Mouse (Mus musculus): Measurements from ENCODE around the gene Dtnbp1. TPM values are rescaled to one million over a fixed set of nuclear protein-coding genes. Genes with fewer than 3 reads are reported as not detected.

Gene Dtnbp1
- total RNA-seq (2021), result 10 to 100 TPM; 52.0 to 98.8 TPM
- long read RNA-seq, experiment 1, transcript Dtnbp1-201 (10 exons, 1,362 nt), result major isoform, 103 of 127 reads
- long read RNA-seq, experiment 1, partial matches to known transcripts, result 3 of 127 reads
- long read RNA-seq, experiment 1, other reads (novel, unspliced or antisense), result 21 of 127 reads
- long read RNA-seq, experiment 2, transcript Dtnbp1-201 (10 exons, 1,362 nt), result major isoform, 155 of 194 reads
- long read RNA-seq, experiment 2, partial matches to known transcripts, result 7 of 194 reads
- long read RNA-seq, experiment 2, other reads (novel, unspliced or antisense), result 29 of 194 reads

DNA sequence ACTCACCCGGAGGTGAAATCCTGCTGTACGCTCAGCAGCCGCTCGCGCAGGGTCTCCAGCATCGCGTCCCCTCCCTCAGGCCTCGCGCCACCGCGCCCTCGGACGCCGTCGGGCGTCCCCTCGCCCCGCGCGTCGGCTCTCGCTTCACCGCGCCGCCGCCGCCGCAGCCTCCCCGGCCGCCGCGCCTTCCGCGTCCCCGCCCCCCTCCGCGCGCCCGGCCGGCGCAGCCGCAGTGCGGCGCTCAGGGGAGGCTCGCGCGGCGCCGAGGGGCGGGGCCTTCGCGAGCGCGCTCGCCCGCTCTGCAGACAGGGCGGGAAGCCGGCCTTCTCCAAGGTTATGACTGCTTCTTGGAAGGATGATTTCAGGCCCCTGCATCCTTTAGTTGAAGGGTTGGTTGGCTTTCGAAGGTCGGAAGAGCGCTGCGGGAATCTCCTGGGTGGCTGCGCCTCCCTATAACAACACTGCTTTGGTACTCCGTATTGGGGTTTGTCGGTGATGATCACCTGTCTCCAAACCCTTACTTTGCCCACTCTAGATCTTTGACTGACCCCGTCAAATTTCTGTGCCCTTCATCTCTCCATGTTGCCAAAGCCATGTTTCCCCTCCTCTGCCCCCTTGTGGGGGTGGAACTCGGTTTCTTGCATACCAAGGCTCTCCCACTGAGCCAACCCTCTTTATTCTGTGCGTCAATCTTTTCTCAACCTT lies at the start of gene Dtnbp1:
Gene Dtnbp1, minus strand, starts transcription at position 237 of the 705 bp plus-strand sequence.
- DNase-seq (ENCODE audit: low spot score in 2 of 2), result peak; percentile 81 to 89

GRCm38 (mm10) chr13:45049261-45050020 lies 47.5 kb upstream of the Dtnbp1 start:
- DNase-seq (ENCODE audit: low spot score in 2 of 2), result no peak

- no peak for DNase-seq (ENCODE audit: low spot score in 2 of 2)
Observed at GRCm38 (mm10) chr13:45043466-45043865, 41.5 kb upstream of the Dtnbp1 start.

- DNase-seq (ENCODE audit: low spot score in 2 of 2), result no peak
Observed at GRCm38 (mm10) chr13:45040741-45041140, 38.8 kb upstream of the Dtnbp1 start.

- no peak for DNase-seq (ENCODE audit: low spot score in 2 of 2)
Observed at GRCm38 (mm10) chr13:45040195-45040594, 38.2 kb upstream of the Dtnbp1 start.

- no peak for DNase-seq (ENCODE audit: low spot score in 2 of 2)
Observed at GRCm38 (mm10) chr13:45036417-45036816, 34.5 kb upstream of the Dtnbp1 start.

DNA sequence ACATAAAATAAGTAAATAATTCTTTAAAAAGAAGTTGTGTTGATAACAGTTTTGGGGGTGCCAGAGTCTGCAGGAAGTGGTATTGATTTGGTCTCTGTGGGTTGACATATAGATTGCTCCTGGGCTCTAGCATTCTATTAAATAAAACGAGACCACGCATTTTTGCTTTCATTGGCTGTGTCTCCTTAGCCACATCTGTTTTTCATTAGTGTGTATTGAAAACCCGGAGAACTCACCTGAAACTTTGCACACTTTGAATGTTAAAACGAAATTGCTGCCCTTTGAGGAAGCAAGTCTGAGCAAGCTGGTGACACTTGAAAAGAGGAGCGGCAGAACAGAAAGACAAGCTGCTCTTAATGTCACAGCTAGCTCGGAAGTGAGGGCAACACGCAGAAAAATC lies 32.8 kb upstream of the Dtnbp1 start:
- DNase-seq (ENCODE audit: low spot score in 2 of 2), result no peak

DNA sequence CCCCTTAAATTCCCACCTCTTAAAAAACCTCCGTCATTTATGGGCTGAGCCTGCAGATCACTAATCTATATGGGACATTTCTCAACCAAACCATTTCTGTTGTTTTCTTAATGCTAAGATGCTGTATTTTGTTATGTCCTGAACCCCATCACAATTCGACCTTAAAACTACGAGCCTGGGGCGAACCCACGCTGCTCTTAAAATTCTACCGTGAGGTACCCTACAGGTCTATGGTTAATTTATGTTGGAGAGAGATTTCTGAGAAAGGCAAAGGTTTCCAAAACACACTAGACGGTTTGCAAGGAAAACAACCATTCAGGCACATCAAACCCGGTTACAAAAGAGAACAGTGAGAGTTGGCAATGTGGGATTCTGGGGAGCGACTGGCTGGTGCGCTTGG lies 31.4 kb upstream of the Dtnbp1 start:
- DNase-seq (ENCODE audit: low spot score in 2 of 2), result no peak

GRCm38 (mm10) chr13:45032484-45032883 lies 30.5 kb upstream of the Dtnbp1 start:
- DNase-seq (ENCODE audit: low spot score in 2 of 2), result no peak

GRCm38 (mm10) chr13:45031748-45032147 lies 29.8 kb upstream of the Dtnbp1 start:
- DNase-seq (ENCODE audit: low spot score in 2 of 2), result no peak

- no peak for DNase-seq (ENCODE audit: low spot score in 2 of 2)
Observed at GRCm38 (mm10) chr13:45031314-45031713, 29.4 kb upstream of the Dtnbp1 start.

DNA sequence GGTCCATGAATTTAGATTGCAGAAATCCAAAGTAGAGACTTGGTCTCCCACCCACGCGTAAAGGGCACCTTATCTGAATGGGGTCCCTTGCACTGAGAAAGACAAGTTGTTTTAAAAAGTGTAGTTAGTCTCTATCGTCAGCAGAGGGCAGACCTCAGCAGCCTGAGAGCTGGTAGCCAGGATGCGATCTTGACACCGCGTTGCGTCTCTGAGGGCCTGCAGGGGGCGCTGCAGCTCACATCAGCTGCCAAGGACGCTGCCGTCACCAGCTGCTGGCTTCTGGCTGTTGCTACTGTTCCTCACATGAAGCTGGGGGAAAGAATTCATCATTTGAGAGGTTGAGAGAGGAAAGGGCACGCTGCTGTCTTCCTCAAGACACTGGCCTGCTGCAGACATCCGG lies 28.9 kb upstream of the Dtnbp1 start:
- peak; percentile 87 for DNase-seq (ENCODE audit: low spot score in 2 of 2)

- no peak for DNase-seq (ENCODE audit: low spot score in 2 of 2)
Observed at GRCm38 (mm10) chr13:45029791-45030190, 27.8 kb upstream of the Dtnbp1 start.

DNA sequence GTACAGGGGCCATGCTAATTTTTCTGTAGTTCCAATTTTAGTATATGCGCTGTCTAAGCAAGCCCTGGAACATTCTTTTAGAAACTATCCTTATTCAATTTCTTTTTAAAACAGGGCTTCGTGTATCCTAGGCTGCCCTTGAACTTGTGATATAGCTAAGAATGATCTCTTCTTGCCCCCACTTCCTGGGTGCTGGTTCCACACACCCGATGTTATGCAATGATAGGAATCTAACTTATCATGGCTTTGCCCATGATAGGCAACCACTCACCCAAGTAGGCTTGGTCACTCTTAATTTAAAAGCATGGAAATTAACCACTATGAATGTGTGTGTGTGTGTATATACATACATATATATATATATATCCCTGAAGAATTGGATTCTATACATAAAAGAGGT lies 24.3 kb upstream of the Dtnbp1 start:
- DNase-seq (ENCODE audit: low spot score in 2 of 2), result no peak

DNA sequence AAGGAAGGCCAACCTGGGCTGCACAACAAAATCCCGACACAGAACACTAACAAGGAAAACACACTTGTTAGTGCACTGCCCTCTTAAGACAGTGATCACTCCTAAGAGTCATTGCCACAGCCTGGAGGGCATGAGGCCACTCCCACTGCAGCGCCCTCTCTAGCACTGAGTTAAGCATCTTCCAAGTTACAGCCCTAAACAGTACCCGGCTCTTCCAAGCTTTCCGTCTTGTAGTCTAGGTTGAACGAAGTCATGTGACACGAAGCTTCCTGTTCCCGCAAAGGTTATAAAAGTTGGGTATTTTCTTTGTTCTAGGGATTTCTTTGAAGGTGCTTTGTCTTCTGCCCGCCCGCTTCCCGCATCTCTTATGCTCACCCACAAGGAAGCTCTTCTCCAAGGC lies 22.9 kb upstream of the Dtnbp1 start:
- no peak for DNase-seq (ENCODE audit: low spot score in 2 of 2)

- no peak for DNase-seq (ENCODE audit: low spot score in 2 of 2)
Observed at GRCm38 (mm10) chr13:45023356-45024150, 21.6 kb upstream of the Dtnbp1 start.

DNA sequence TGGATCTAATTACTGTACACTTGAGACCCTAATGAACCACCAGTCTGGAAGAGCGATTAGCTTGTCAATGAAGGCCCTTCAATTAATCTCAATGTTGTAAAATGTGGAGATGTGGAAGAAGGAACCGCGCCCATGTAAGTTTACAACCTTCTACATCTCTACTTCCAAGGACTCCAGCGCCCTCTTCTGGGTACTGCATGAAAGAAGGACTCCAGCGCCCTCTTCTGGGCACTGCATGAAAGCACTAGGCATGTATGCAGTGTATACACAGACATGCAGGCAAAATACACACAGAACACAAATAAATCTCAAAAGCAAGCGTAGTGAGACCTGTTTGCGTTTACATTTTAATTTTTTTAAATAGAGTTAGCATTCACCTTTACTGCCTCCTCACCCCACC lies 6.2 kb upstream of the Dtnbp1 start:
- DNase-seq (ENCODE audit: low spot score in 2 of 2), result no peak

GRCm38 (mm10) chr13:45007726-45008125 lies 5.8 kb upstream of the Dtnbp1 start:
- DNase-seq (ENCODE audit: low spot score in 2 of 2), result no peak

GRCm38 (mm10) chr13:45006483-45006882 lies 4.5 kb upstream of the Dtnbp1 start:
- DNase-seq (ENCODE audit: low spot score in 2 of 2), result no peak

GRCm38 (mm10) chr13:45005861-45006260 lies 3.9 kb upstream of the Dtnbp1 start:
- no peak for DNase-seq (ENCODE audit: low spot score in 2 of 2)

- no peak for DNase-seq (ENCODE audit: low spot score in 2 of 2)
Observed at GRCm38 (mm10) chr13:45004987-45005592, 3.1 kb upstream of the Dtnbp1 start.

All from adrenal gland, adult 18-20 months (tissue).